Mouse (Mus musculus) heart, postnatal 0 days (tissue): Measurements from ENCODE around the gene Msh3.

Source experiments
- CTCF ChIP-seq: IDR thresholded peaks from 2 replicates; pipeline ENCODE4 v1.5.1; 2016; ENCODE audit warnings: antibody characterized with exemption, control low read depth, low read depth
- EP300 ChIP-seq: IDR thresholded peaks from 2 replicates; pipeline ENCODE4 v1.6.1; 2016; ENCODE audit warnings: antibody characterized with exemption, low read depth

DNA sequence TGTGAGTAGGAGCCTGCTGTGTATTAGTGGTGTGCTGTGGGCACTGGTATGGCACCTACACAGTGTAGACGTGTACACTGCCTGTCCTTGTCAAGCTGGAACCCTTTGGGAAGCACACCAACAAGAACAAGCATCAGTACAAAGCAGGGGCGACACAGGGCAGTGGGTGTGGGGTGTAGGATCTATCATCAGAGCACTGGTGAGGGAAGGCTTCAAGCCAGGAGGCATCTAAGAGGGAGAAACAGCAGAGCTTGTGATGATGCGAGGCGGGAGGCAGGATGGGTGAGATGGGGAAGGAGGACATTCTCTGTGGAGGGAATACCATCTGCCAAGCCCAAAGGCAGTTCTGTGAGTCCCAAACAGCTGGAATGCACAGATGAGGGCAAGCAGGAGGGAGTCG is 107.8 kb downstream of the Msh3 start:
- no peak for TF ChIP-seq EP300
- no peak for TF ChIP-seq CTCF
